Mouse (Mus musculus): Measurements from ENCODE around the gene Stxbp5. TPM values are rescaled to one million over a fixed set of nuclear protein-coding genes. Genes with fewer than 3 reads are reported as not detected.
"Not testable (repeated sequence)": the region's sequence is repeated elsewhere in the genome, so short reads cannot be mapped to it uniquely, and the experiment has no call there.

Stxbp5 gene
- polyA plus RNA-seq, 1 experiment = 11.1 TPM

- Histone ChIP-seq H3K27me3 (replicated peaks; ENCODE audit: control insufficient read depth, insufficient read depth, low read length) (no peaks in the 10 kb centered on the region), H3K4me1 (ENCODE audit: control insufficient read depth, insufficient read depth, low read length) (peaks cover 10% of the 10 kb centered on the region), H3K27ac (ENCODE audit: insufficient read depth, low read depth, low read length) (no peak overlapping the region), H3K4me3 (ENCODE audit: insufficient read depth, low read depth, low read length) (peak overlapping the region; percentile 100), H3K36me3 (ENCODE audit: control insufficient read depth, insufficient read depth, low read length) (no peaks in the 10 kb centered on the region)
- TF ChIP-seq POLR2A (IDR thresholded peaks at IDR 0.05; ENCODE audit: low read depth, low read length) (no peak), CTCF (conservative IDR thresholded peaks at IDR 0.05; ENCODE audit: insufficient read depth, insufficient read length, low read depth, low read length) (no peak)
- peak; percentile 27 for DNase-seq
- WGBS = 16% methylated on average over 15 of the region's 15 CpGs
Observed at GRCm38 (mm10) chr10:9899816-9900215, 1.1 kb downstream of the Stxbp5 start.

- peak; percentile 12 for DNase-seq
- H3K27me3 ChIP-seq (replicated peaks; ENCODE audit: control insufficient read depth, insufficient read depth, low read length) = no peaks in the 10 kb centered on the region
- WGBS = 23% methylated on average over 7 of the region's 7 CpGs
Observed at GRCm38 (mm10) chr10:9899086-9899485, 1.8 kb downstream of the Stxbp5 start.

GRCm38 (mm10) chr10:9897852-9898251 is 3.0 kb downstream of the Stxbp5 start:
- H3K36me3 ChIP-seq (ENCODE audit: control insufficient read depth, insufficient read depth, low read length) = no peaks in the 10 kb centered on the region
- 86% methylated on average over 5 of the region's 5 CpGs for WGBS
- peaks cover 10% of the 10 kb centered on the region for H3K4me1 ChIP-seq (ENCODE audit: control insufficient read depth, insufficient read depth, low read length)
- no peak for DNase-seq
- TF ChIP-seq POLR2A (IDR thresholded peaks at IDR 0.05; ENCODE audit: low read depth, low read length) = no peak
- no peak for TF ChIP-seq CTCF (conservative IDR thresholded peaks at IDR 0.05; ENCODE audit: insufficient read depth, insufficient read length, low read depth, low read length)
- no peaks in the 10 kb centered on the region for H3K27me3 ChIP-seq (replicated peaks; ENCODE audit: control insufficient read depth, insufficient read depth, low read length)
- no peak overlapping the region for H3K27ac ChIP-seq (ENCODE audit: insufficient read depth, low read depth, low read length)
- H3K4me3 ChIP-seq (ENCODE audit: insufficient read depth, low read depth, low read length) = no peak overlapping the region

More at GRCm38 (mm10) chr10:9899086-9899485, 1.8 kb downstream of the Stxbp5 start:
- Histone ChIP-seq H3K36me3 (ENCODE audit: control insufficient read depth, insufficient read depth, low read length) (no peaks in the 10 kb centered on the region), H3K4me1 (ENCODE audit: control insufficient read depth, insufficient read depth, low read length) (peaks cover 10% of the 10 kb centered on the region), H3K27ac (ENCODE audit: insufficient read depth, low read depth, low read length) (no peak overlapping the region), H3K4me3 (ENCODE audit: insufficient read depth, low read depth, low read length) (peak overlapping the region; percentile 16; the same call in 1 of the 2 replicates)
- TF ChIP-seq CTCF (conservative IDR thresholded peaks at IDR 0.05; ENCODE audit: insufficient read depth, insufficient read length, low read depth, low read length) (no peak), POLR2A (IDR thresholded peaks at IDR 0.05; ENCODE audit: low read depth, low read length) (no peak)

GRCm38 (mm10) chr10:9893562-9893961 is 7.3 kb downstream of the Stxbp5 start:
- H3K27me3 ChIP-seq (replicated peaks; ENCODE audit: control insufficient read depth, insufficient read depth, low read length) = no peaks in the 10 kb centered on the region
- H3K27ac ChIP-seq (ENCODE audit: insufficient read depth, low read depth, low read length) = no peak overlapping the region
- no peak overlapping the region for H3K4me3 ChIP-seq (ENCODE audit: insufficient read depth, low read depth, low read length)
- H3K4me1 ChIP-seq (ENCODE audit: control insufficient read depth, insufficient read depth, low read length) = peaks cover 3% of the 10 kb centered on the region; the same call in 1 of the 2 replicates
- no peaks in the 10 kb centered on the region for H3K36me3 ChIP-seq (ENCODE audit: control insufficient read depth, insufficient read depth, low read length)
- no peak for TF ChIP-seq CTCF (conservative IDR thresholded peaks at IDR 0.05; ENCODE audit: insufficient read depth, insufficient read length, low read depth, low read length)
- TF ChIP-seq POLR2A (IDR thresholded peaks at IDR 0.05; ENCODE audit: low read depth, low read length) = no peak
- DNase-seq = no peak
- WGBS = 47% methylated on average over 2 of the region's 2 CpGs

GRCm38 (mm10) chr10:9889651-9890050 is 11.2 kb downstream of the Stxbp5 start:
- no peak for TF ChIP-seq CTCF (conservative IDR thresholded peaks at IDR 0.05; ENCODE audit: insufficient read depth, insufficient read length, low read depth, low read length)
- 65% methylated on average over 8 of the region's 8 CpGs for WGBS
- no peaks in the 10 kb centered on the region for H3K27me3 ChIP-seq (replicated peaks; ENCODE audit: control insufficient read depth, insufficient read depth, low read length)
- no peak for DNase-seq
- H3K36me3 ChIP-seq (ENCODE audit: control insufficient read depth, insufficient read depth, low read length) = no peaks in the 10 kb centered on the region
- no peaks in the 10 kb centered on the region for H3K4me1 ChIP-seq (ENCODE audit: control insufficient read depth, insufficient read depth, low read length)
- no peak overlapping the region for H3K27ac ChIP-seq (ENCODE audit: insufficient read depth, low read depth, low read length)
- H3K4me3 ChIP-seq (ENCODE audit: insufficient read depth, low read depth, low read length) = no peak overlapping the region

GRCm38 (mm10) chr10:9888655-9889054 is 12.2 kb downstream of the Stxbp5 start:
- Histone ChIP-seq H3K27ac (ENCODE audit: insufficient read depth, low read depth, low read length) (no peak overlapping the region), H3K36me3 (ENCODE audit: control insufficient read depth, insufficient read depth, low read length) (no peaks in the 10 kb centered on the region), H3K27me3 (replicated peaks; ENCODE audit: control insufficient read depth, insufficient read depth, low read length) (no peaks in the 10 kb centered on the region), H3K4me3 (ENCODE audit: insufficient read depth, low read depth, low read length) (no peak overlapping the region), H3K4me1 (ENCODE audit: control insufficient read depth, insufficient read depth, low read length) (no peaks in the 10 kb centered on the region)
- DNase-seq = peak; percentile 10
- 59% methylated on average over 4 of the region's 4 CpGs for WGBS
- TF ChIP-seq POLR2A (IDR thresholded peaks at IDR 0.05; ENCODE audit: low read depth, low read length) (no peak), CTCF (conservative IDR thresholded peaks at IDR 0.05; ENCODE audit: insufficient read depth, insufficient read length, low read depth, low read length) (no peak)

GRCm38 (mm10) chr10:9881781-9882320 is 19.0 kb downstream of the Stxbp5 start:
- not testable (repeated sequence) for H3K36me3 ChIP-seq (ENCODE audit: control insufficient read depth, insufficient read depth, low read length); H3K27me3 ChIP-seq (replicated peaks; ENCODE audit: control insufficient read depth, insufficient read depth, low read length); DNase-seq; H3K27ac ChIP-seq (ENCODE audit: insufficient read depth, low read depth, low read length); H3K4me1 ChIP-seq (ENCODE audit: control insufficient read depth, insufficient read depth, low read length); H3K4me3 ChIP-seq (ENCODE audit: insufficient read depth, low read depth, low read length)
- WGBS = 82% methylated on average over 5 of the region's 5 CpGs

All from kidney, adult 2 months (tissue).